Mouse (Mus musculus) spleen, postnatal 36 days (tissue): Measurements from ENCODE around the gene Ptges3l.
"Not testable (repeated sequence)": the region's sequence is repeated elsewhere in the genome, so short reads cannot be mapped to it uniquely, and the experiment has no call there.

Experiments used
- DNase-seq, 2 experiments: peaks; one replicate each; pipeline ENCODE4 v3.0.0; 2022; ENCODE audit warnings: low spot score in 2 of 2, mixed read lengths in 1 of 2

Ptges3l gene

DNA sequence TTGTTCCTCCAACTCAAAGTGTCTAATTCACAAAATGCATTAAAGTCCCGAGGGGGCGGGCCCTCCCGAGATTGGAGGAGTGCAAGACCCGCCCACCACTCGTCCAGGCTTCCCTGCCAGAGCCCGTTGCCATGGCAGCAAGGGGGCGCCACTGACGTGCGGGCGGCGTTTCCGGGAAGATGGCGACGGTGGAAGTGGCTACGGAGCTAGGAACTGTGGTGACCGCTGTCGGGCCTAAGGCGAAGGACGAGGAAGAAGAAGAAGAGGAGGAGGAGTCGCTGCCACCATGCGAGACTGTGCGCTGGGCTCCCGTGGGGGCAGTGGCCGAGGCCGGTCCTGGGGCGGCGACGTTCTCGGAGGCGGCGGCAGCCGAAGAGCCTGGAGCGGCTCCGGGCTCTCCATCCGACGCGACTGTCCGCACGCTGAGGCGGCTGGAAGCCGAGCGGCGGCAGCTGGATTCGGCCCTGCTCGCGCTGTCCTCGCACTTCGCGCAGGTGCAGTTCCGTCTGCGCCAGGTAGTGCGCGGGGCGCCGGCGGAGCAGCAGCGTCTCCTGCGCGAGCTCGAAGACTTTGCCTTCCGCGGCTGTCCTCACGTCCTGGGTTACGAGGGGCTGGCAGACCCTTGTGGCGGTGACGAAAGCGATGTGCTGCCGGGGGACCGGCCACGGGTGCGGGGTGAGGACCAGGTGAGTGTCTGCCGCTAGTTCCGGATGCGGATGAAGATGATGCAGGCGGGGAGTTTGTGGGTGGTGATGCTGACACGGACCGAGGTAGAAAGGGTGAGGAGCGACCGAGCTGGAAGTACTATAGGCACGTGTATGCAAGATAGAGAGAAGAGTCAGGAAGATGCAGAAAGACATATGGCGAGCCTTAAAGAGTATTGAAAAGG, at the start of gene Ptges3l, which contains the start of gene Rundc1:
TSS of gene Ptges3l (minus strand) at position 409 of the 889 bp plus-strand sequence.
TSS of gene Rundc1 (plus strand) at position 161 of the 889 bp plus-strand sequence.
- DNase-seq, result peak; percentile 98

DNA sequence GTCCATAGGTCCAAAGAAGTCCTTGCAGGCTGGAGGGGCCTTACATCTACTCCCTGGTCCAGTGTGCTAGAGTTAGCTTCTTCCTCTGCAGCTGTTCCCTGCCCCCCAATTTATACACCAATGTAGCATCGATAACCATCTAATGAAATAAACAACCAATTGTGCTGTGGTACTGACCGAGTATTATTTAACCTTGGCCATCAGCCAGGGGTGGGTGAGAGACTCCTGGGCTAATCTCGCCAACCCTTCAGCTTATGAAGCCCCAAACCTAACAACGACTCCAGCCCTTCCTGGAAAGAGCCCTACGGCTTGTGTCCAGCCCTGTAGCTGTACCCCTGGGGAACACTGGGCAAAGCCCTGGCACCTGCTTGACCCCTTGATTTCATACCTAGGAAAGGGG, 49.2 kb upstream of the Ptges3l start:
- DNase-seq, result no peak

DNA sequence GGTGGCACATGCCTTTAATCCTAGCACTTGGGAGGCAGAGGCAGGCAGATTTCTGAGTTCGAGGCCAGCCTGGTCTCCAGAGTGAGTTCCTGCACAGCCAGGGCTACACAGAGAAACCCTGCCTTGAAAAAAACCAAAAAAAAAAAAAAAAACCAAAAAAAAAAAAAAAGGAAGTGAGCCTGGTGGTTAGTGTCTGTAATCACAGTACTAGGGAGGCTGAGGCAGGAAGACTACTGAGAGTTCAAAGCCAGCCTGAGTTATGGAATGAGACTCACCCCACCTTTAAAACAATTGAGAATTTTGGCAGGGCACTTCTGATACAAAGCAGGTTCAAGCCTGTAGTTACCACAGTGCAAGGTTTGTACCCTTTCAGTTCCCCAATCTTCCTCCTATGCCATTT, 48.6 kb upstream of the Ptges3l start:
- not testable (repeated sequence) for DNase-seq

DNA sequence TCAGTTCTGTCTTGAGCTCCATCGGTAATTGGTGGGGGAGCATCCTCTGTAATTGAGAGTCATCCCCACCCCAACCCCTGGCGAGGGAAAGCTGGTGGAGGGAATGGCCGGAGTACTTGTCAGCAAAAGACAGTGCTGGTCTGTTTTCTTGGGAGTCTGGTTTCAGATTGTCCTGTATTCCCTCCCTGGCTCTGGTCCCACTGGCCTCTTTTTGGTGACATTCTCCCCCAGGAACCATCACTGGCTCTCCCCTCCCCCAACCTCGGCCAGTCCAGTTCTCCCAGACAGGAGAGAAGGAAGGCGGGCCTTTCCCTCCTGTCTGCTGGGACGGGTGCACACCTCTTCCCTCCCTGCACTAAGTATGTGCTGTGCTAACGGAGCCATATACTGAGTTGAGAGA, 47.2 kb upstream of the Ptges3l start:
- DNase-seq, result no peak

DNA sequence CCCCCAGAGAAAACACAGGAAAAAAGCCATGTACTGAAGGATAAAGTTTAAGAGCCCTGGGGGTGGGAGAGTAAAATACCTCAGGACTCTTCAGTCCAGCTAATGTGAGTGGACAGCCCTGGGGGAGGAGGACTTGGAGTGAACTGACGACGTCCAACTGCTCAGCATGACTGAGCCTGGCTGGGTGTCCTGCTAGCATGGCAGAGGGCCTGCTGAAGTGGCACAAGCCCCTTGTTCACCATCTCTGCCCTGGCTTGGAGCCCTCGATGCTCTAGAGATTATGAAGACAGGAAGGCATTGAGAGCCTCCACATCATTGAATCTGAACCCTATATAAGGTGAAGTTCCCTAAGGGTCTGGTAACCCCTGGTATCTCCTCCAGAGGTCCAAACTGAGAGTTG, 46.8 kb upstream of the Ptges3l start:
- DNase-seq, result no peak

DNA sequence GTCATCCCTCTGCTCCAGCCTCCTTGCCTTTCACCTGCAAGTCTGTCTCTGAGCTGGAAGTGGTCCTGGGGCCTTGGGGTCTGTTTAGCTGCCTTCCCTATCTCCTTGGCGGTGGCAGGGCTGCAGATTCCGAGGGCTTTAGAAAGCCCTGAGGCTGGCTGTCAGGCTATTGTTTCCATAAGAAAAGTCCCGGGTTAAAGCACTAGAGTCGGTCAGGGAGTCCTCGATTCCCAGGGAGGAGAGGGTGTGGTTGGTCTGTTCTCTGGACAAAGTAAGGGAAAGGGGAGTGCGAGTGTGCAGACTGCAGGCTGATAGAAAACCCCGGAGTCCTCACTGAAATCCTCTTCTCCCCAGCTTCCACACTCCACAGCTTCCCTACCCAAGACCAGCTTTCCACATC, 45.1 kb upstream of the Ptges3l start:
- DNase-seq, result no peak

DNA sequence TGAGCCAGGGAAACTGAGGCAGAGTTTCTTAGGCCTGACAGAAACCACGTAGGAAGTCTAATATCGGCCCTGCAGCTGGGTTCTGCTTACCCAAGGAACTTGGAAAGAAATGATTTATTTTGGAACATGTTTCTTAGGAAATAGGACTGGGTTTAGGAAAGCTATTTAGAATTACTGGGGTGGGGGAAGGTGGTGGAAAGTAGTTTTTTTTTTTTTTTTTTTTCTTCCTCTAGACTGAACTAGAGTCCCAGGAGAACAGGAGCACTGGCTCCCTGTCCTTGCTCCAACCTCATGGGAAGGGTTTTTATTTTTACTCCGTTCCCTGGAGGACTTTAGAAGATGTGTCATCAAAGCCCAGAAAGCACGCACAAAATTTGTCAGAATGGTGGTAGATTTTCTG, 44.0 kb upstream of the Ptges3l start:
- no peak for DNase-seq

DNA sequence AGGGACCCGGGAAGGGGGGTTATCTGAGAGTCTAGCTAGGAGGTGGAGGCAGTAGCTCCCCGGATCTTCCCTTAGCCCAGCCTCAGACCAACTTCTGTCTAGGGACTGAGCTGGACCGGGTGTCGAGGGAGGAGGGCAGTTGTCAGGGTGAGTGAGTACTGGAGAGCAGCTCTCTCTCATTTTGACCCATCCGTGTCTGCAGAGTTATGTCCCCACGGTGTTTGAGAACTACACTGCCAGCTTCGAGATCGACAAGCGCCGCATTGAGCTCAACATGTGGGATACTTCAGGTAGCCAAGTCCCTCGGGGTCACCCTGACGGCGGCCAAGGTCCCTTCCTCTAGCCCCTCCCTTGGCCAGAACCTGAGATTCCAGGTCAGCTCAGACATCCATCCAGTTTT, 43.6 kb upstream of the Ptges3l start:
- DNase-seq, result no peak

DNA sequence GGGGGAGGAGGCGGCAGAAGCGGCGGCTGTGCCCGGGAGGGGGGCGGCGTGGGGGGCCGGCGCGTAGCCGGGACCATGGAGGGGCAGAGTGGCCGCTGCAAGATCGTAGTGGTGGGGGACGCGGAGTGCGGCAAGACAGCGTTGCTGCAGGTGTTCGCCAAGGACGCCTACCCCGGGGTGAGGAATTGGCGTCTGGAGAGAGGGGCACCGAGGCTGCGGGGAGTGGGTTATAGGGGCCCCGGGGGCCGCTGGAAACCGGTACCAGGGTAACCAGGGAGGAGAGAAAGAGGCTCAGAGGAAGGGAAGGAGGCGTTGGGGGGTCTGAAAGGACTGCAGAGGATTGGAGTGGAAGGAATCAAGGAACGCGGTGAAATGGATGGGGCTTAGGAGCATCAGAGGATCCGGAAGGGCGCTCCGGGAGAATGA, 43.1 kb upstream of the Ptges3l start:
- DNase-seq, result no peak

DNA sequence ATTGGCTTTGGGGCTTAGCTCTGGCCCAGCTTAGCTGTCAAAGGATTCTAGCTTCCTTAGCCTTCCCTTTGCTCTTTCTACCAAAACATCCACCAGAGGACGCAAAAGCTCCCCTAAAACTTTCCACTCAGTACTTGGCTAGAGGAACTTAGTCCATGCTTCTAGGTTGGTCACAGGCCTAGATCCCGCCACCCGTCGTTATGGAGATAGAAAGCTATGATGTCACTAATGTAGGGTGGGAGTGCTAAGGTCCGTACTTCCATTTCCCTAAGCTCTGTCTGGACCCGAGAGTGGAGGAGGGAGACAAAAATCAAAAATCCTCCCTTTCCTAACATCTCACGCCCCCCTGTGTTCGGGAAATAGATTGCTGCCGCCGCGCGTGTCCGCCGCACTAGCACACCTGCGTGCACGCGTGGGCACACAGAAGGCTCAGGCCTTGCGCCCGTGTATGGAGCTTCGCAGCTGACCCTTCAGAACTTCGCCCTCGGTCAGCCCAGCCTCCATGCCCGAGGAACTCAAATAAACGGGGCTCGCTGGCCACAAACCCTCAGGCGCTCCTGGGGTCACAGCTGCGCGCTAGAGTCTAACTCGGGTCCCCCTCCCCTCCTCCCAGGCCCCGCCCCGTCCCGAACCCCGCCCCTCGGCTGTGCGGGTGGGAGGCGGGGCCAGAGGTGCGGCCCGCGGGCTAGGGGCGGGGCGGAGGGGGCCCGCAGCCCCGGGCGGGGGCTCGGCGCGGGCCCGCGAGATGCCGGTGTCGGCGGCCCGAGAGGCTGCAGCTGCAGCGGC, 42.5 kb upstream of the Ptges3l start:
- peak; percentile 43 to 55 for DNase-seq

DNA sequence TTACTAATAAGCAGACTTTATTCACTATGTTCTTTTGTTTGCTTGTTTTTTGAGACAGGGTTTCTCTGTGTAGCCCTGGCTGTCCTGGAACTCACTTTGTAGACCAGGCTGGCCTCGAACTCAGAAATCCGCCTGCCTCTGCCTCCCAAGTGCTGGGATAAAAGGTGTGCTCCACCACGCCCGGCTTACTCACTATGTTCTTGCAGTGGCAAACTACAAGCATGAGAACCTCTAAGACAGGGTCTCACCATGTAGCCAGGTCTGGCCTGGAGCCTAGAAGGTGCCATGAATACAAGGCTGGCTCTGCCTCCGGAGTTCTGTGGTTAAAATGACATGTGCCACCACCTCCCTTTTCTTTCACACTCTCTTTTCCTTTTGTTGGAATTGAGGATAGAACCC, 41.4 kb upstream of the Ptges3l start:
- DNase-seq, result not testable (repeated sequence)

DNA sequence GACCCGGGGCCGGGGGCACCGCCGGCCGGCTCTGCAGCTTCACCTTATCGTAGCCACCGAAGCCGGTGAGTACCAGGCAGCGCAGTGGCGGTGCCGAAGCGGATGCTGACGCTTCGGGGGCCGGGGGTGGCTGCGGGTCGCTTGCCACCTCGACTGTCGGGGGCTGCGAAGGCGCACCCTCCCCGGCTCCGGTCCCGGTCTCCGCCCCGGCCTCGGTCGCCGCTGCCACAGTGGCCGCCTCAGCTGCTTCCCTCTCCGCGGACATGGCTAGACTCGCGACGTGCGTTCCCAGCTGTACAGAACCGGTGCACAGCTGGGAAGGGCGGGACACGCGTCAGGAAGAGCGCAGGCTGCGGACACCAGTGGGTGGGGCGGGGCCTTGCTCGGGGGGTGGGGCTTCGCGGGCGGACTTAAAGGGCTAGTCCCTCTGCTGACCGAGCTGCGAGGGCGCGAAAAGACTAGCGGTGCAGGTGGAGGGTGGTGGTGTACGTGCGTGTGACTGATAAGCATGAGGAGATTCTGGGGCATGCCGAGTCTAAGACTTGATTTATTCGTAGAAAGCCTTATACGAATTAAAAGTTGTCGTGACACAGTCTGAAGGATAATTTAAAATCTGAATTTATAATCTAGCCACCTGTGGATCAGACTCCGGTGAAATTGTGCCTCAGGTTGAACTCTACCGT, 40.9 kb upstream of the Ptges3l start, which contains the start of gene Vat1:
TSS of gene Vat1 (minus strand) at position 362 of the 683 bp plus-strand sequence.
- DNase-seq, result peak; percentile 58 to 61

DNA sequence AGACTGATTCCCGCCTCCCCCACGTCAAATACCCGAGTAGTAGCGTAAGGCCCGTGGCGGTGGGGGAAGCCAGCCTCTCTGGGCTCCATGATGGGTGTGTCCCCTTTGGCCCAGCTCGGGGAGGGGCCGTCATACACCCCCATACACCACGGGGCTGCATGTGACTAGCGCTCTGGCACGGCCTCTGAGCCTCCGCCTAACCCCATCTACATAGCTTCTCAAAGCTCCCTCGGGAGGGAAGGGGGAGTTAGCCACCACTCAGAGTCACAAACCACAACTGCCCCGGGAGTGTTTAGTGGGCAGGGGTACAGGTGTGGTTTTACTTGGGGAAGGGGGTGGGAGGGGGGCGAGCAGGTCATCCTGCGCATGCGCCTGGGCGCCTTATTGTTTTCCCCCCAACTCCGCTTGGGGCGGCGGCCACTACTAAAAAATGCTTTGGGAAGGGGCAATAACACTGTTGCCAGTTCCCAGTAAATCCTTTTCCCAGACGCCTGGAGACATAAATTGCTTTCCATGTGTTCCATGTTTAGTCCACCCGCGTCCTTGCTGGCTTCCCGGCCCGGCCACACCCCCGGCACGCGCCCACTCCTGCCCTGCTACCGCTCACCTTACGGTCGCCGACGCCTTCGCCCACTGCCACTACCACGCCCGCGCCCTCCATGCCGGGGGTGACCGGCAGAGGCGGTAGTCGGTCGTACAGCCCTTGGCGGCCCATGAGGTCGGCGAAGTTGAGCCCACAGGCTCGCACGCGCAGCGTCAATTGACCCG, 40.2 kb upstream of the Ptges3l start:
- peak; percentile 50 to 62 for DNase-seq

DNA sequence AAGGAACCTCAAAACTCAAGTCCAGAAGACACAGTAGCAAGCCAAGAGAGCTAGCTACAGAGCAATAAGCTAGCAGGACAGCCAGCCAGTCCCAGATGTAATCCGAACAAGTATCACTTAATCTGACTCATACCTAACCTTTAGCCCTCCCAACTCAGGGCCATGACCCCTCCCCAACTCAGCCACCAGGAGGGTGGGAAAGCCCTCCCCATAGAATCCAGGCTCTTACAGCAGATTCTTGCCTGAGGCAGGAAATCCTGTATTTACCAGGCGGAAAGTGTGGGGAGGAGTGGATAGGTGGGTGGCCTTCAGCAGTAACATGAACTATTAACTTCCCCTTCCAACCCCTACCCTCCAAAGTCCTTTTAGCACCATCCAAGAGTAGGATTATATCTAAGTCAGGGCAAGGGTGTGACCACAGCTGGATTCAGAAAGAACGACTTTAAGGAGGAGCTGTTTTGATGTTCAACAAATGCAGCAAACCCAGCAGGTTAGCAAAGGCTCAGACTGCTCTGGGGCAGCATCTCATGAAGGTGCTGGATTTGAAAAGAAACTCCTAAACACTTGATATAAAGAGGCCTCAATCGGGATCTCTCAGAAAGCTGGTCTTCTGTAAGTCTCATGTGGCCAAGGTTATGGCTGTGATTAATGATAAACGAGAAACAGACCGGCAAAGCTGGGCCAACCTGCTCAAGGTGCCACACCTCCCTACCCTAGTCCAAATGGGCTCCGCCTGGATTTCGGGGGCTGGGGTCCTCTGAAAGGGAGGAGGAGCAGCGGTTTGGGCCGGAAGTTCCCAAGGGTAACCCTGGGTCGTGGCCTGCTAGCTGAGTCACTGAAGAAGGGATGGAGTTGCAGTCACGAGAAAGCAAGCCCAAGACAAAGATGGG, 39.3 kb upstream of the Ptges3l start, which contains the start of gene Rnd2:
TSS of gene Rnd2 (plus strand) at position 789 of the 890 bp plus-strand sequence.
- DNase-seq, result no peak

DNA sequence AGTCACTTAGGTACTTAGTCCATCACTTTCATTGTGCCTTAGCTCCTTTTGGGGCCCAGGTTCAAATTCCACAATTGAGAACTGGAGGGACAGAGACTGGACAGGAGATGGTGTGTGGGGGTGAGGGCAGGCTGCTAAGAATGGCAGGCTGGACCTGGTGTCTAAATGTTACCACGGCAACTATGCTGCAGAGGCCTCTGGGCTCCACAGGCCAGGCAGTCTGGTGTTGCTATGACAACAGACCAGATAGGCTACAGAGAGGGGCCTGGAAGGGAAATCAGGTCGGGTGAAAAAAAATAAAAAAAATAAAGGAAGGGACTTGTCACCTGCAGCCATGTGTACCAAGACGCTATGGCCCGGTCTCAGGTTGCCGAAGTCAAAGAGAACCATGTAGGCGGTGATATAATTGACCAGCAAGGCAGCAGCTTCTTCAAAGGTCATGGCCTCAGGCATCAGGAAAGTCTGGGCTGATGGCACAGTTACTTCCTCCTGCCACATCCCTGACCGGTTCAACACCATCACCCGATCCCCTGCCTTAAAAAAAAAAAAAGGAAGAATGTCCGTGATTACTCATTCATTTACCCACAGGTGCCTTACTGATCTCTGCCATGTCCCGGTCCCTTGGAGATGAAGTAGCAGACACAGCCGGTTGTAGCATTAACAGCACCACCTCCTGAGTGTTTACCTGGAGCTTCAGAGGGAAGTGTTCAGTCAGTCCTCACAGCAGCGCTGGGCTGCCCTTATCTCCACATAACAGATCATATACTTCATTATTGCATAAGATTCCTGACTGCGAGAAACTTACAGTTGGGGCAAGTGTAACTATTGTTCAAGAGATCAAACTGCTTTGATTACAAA, 37.7 kb upstream of the Ptges3l start:
- no peak for DNase-seq

DNA sequence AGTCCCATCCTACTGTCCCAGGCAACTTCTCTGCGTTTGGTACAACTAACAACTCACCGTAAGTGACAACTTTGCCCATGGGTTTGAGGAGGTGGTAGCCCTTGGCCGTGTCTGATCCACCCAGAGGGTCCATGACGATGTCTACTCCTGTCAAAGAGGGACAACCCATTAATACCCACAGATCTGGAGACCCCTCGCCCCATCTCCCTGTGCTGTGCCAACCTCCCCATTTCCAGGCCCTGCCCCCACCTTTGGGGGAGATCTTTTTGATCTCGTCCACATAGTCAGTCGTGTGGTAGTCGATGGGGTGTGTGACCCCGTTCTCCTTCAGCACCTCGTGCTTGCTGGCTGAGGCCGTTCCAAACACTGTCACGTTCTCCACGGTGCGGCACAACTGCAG, 37.0 kb upstream of the Ptges3l start:
- no peak for DNase-seq

DNA sequence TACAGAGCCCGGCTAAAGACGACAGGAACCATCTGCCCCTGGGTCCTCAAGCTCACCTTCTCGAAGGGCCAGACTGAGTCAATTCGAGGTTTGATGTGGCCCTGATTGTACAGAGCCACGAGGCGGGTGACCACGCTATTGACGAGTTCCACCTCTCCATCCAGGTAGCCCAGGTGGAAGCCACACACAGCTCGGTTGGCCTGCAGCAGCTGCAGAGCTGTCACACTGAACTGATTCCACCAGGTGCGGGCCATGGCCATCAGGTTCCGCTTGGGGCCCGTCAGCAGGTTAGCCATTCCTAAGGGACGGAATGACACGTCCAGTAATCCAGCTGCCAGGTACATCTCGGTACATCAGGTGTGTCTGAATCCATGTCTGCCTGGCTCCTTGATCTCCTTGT, 35.2 kb upstream of the Ptges3l start:
- DNase-seq, result no peak

DNA sequence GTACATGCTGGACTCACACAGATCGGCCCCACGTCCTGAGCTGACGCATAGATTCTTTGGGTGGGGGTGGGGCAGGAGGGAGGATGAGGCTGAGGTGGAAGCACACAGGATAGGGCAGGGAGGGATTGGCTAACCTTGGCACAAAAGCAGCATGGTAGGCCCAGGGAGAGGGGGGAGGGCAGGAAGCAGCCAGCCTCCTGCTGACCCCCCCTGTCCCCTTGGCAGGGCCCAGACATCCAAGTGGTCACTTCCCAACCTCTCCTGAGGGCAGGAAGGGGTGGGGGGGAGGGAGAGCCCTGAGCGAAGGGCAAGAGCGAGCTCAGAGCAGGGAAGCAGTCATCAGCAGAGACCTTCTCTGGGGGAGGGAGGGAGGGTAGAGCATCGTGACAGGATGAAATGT, 34.6 kb upstream of the Ptges3l start:
- DNase-seq, result peak in 1 of 2 experiments; percentile 24

DNA sequence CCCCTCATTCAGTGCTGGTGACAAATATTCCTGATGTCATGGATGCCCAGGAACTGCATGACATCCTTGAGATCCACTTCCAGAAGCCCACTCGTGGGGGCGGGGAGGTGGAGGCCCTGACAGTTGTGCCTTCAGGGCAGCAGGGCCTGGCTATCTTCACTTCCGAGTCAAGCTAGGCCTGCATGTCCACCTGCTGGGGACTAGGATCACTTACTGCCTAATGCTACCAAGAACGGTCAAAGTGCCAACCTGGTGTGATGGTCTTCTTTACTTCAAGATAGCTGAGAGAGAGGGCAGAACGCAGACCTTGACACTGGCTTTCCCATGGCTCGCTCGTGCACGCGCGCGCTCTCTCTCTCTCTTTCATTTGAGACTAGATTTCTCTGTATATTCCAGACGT, 33.1 kb upstream of the Ptges3l start:
- DNase-seq, result no peak
